Mouse (Mus musculus): ENCODE measurements around the gene Ubap1l. TPM values are rescaled to one million over a fixed set of nuclear protein-coding genes. Genes with fewer than 3 reads are reported as not detected.

Gene Ubap1l
- polyA plus RNA-seq, 1 experiment from 2014 or later = 0.42 TPM

GRCm38 (mm10) chr9:65404331-65405183, 43.7 kb downstream of the Ubap1l start:
- Histone ChIP-seq H3K27me3 (ENCODE audit: poor library complexity, severe bottlenecking) (peaks cover 4% of the 10 kb centered on the region; the same call in 1 of the 2 replicates), H3K27ac (no peak overlapping the region), H3K36me3 (replicated peaks) (no peaks in the 10 kb centered on the region), H3K4me1 (no peaks in the 10 kb centered on the region), H3K4me3 (no peak overlapping the region), H3K9me3 (no peaks in the 10 kb centered on the region)
- no peak for DNase-seq (ENCODE audit: extremely low spot score, low spot score)
- 84% methylated on average over 15 of the region's 15 CpGs for WGBS

- WGBS = 86% methylated on average over 2 of the region's 2 CpGs
- no peak overlapping the region for H3K4me3 ChIP-seq
Observed at GRCm38 (mm10) chr9:65405184-65405449, 44.3 kb downstream of the Ubap1l start.

GRCm38 (mm10) chr9:65407327-65407726, 46.5 kb downstream of the Ubap1l start:
- no peak for DNase-seq (ENCODE audit: extremely low spot score, low spot score)
- H3K4me1 ChIP-seq = no peaks in the 10 kb centered on the region
- H3K4me3 ChIP-seq = no peak overlapping the region
- no peaks in the 10 kb centered on the region; the same call in 1 of the 2 replicates for H3K36me3 ChIP-seq (replicated peaks)
- WGBS = 86% methylated on average over 5 of the region's 5 CpGs
- no peaks in the 10 kb centered on the region for H3K9me3 ChIP-seq
- no peaks in the 10 kb centered on the region for H3K27me3 ChIP-seq (ENCODE audit: poor library complexity, severe bottlenecking)
- no peak overlapping the region for H3K27ac ChIP-seq

More at GRCm38 (mm10) chr9:65405184-65405449, 44.3 kb downstream of the Ubap1l start:
- H3K27ac ChIP-seq = no peak overlapping the region
- DNase-seq (ENCODE audit: extremely low spot score, low spot score) = no peak
- H3K9me3 ChIP-seq = no peaks in the 10 kb centered on the region
- no peaks in the 10 kb centered on the region for H3K27me3 ChIP-seq (ENCODE audit: poor library complexity, severe bottlenecking)
- H3K4me1 ChIP-seq = no peaks in the 10 kb centered on the region
- no peaks in the 10 kb centered on the region for H3K36me3 ChIP-seq (replicated peaks)

- H3K4me1 ChIP-seq = no peaks in the 10 kb centered on the region
- no peaks in the 10 kb centered on the region for H3K27me3 ChIP-seq (ENCODE audit: poor library complexity, severe bottlenecking)
- H3K36me3 ChIP-seq (replicated peaks) = no peaks in the 10 kb centered on the region; the same call in 1 of the 2 replicates
- H3K9me3 ChIP-seq = no peaks in the 10 kb centered on the region
- H3K4me3 ChIP-seq = no peak overlapping the region
- no peak for DNase-seq (ENCODE audit: extremely low spot score, low spot score)
- 81% methylated on average over 3 of the region's 3 CpGs for whole genome bisulfite sequencing
- no peak overlapping the region for H3K27ac ChIP-seq
Observed at GRCm38 (mm10) chr9:65407861-65408260, 47.0 kb downstream of the Ubap1l start.

- Histone ChIP-seq H3K9me3 (no peaks in the 10 kb centered on the region), H3K36me3 (replicated peaks) (no peaks in the 10 kb centered on the region; the same call in 1 of the 2 replicates), H3K27ac (no peak overlapping the region), H3K4me1 (no peaks in the 10 kb centered on the region), H3K4me3 (no peak overlapping the region), H3K27me3 (ENCODE audit: poor library complexity, severe bottlenecking) (no peaks in the 10 kb centered on the region)
- no peak for DNase-seq (ENCODE audit: extremely low spot score, low spot score)
- 84% methylated on average over 5 of the region's 5 CpGs for WGBS
Observed at GRCm38 (mm10) chr9:65408871-65409295, 48.0 kb downstream of the Ubap1l start.

GRCm38 (mm10) chr9:65410378-65410777, 49.5 kb downstream of the Ubap1l start:
- Histone ChIP-seq H3K9me3 (no peaks in the 10 kb centered on the region), H3K27me3 (ENCODE audit: poor library complexity, severe bottlenecking) (no peaks in the 10 kb centered on the region), H3K27ac (no peak overlapping the region), H3K4me1 (no peaks in the 10 kb centered on the region), H3K4me3 (no peak overlapping the region), H3K36me3 (replicated peaks) (no peaks in the 10 kb centered on the region; the same call in 1 of the 2 replicates)
- DNase-seq (ENCODE audit: extremely low spot score, low spot score) = no peak
- whole genome bisulfite sequencing = 92% methylated on average over 8 of the region's 8 CpGs

GRCm38 (mm10) chr9:65411326-65411725, 50.5 kb downstream of the Ubap1l start:
- no peak overlapping the region for H3K4me3 ChIP-seq
- no peak overlapping the region for H3K27ac ChIP-seq
- no peak for DNase-seq (ENCODE audit: extremely low spot score, low spot score)
- no peaks in the 10 kb centered on the region; the same call in 1 of the 2 replicates for H3K36me3 ChIP-seq (replicated peaks)
- H3K9me3 ChIP-seq = no peaks in the 10 kb centered on the region
- WGBS = 80% methylated on average over 3 of the region's 3 CpGs
- no peaks in the 10 kb centered on the region for H3K4me1 ChIP-seq
- H3K27me3 ChIP-seq (ENCODE audit: poor library complexity, severe bottlenecking) = no peaks in the 10 kb centered on the region

GRCm38 (mm10) chr9:65417738-65418137, 56.9 kb downstream of the Ubap1l start:
- Histone ChIP-seq H3K4me3 (no peak overlapping the region), H3K27ac (no peak overlapping the region), H3K4me1 (peaks cover 4% of the 10 kb centered on the region; the same call in 1 of the 2 replicates), H3K9me3 (no peaks in the 10 kb centered on the region), H3K27me3 (ENCODE audit: poor library complexity, severe bottlenecking) (no peaks in the 10 kb centered on the region), H3K36me3 (replicated peaks) (no peaks in the 10 kb centered on the region)
- 42% methylated on average over 3 of the region's 3 CpGs for WGBS
- no peak for DNase-seq (ENCODE audit: extremely low spot score, low spot score)

- DNase-seq (ENCODE audit: extremely low spot score, low spot score) = no peak
- no peaks in the 10 kb centered on the region for H3K36me3 ChIP-seq (replicated peaks)
Observed at GRCm38 (mm10) chr9:65419633-65420032, 58.8 kb downstream of the Ubap1l start.

GRCm38 (mm10) chr9:65422760-65423501, 62.1 kb downstream of the Ubap1l start, which contains the start of gene Slc51b:
Gene Slc51b (minus strand): TSS chr9:65422955.
- no peak for DNase-seq (ENCODE audit: extremely low spot score, low spot score)
- Histone ChIP-seq H3K27ac (no peak within 1 kb of the TSS), H3K27me3 (ENCODE audit: poor library complexity, severe bottlenecking) (no peaks in the 10 kb centered on the region), H3K4me3 (no peak within 1 kb of the TSS), H3K9me3 (no peaks in the 10 kb centered on the region), H3K4me1 (0 out of 2 replicates have a peak, but pooled peaks cover under 1% of the 10 kb centered on the region), H3K36me3 (replicated peaks) (no peaks in the 10 kb centered on the region)
- 85% methylated on average over 11 of the region's 11 CpGs for WGBS

More at GRCm38 (mm10) chr9:65419633-65420032, 58.8 kb downstream of the Ubap1l start:
- H3K9me3 ChIP-seq = no peaks in the 10 kb centered on the region
- no peaks in the 10 kb centered on the region for H3K27me3 ChIP-seq (ENCODE audit: poor library complexity, severe bottlenecking)
- WGBS = 78% methylated on average over 3 of the region's 3 CpGs
- no peak overlapping the region for H3K27ac ChIP-seq
- no peak overlapping the region for H3K4me3 ChIP-seq
- H3K4me1 ChIP-seq = peaks cover 4% of the 10 kb centered on the region; the same call in 1 of the 2 replicates

- no peaks in the 10 kb centered on the region for H3K27me3 ChIP-seq (ENCODE audit: poor library complexity, severe bottlenecking)
- H3K36me3 ChIP-seq (replicated peaks) = no peaks in the 10 kb centered on the region
- no peaks in the 10 kb centered on the region for H3K4me1 ChIP-seq
- WGBS = 48% methylated on average over 3 of the region's 3 CpGs
- H3K27ac ChIP-seq = no peak overlapping the region
- H3K4me3 ChIP-seq = no peak overlapping the region
- H3K9me3 ChIP-seq = no peaks in the 10 kb centered on the region
- DNase-seq (ENCODE audit: extremely low spot score, low spot score) = no peak
Observed at GRCm38 (mm10) chr9:65424393-65424792, 63.6 kb downstream of the Ubap1l start.

GRCm38 (mm10) chr9:65427511-65427910, 66.7 kb downstream of the Ubap1l start:
- H3K4me3 ChIP-seq = no peak overlapping the region
- H3K9me3 ChIP-seq = no peaks in the 10 kb centered on the region
- H3K27ac ChIP-seq = no peak overlapping the region
- no peaks in the 10 kb centered on the region for H3K4me1 ChIP-seq
- H3K27me3 ChIP-seq (ENCODE audit: poor library complexity, severe bottlenecking) = no peaks in the 10 kb centered on the region
- 76% methylated on average over 2 of the region's 2 CpGs for WGBS
- no peak for DNase-seq (ENCODE audit: extremely low spot score, low spot score)
- no peaks in the 10 kb centered on the region for H3K36me3 ChIP-seq (replicated peaks)

- Histone ChIP-seq H3K4me1 (no peaks in the 10 kb centered on the region), H3K36me3 (replicated peaks) (no peaks in the 10 kb centered on the region), H3K9me3 (no peaks in the 10 kb centered on the region), H3K27ac (no peak overlapping the region), H3K27me3 (ENCODE audit: poor library complexity, severe bottlenecking) (no peaks in the 10 kb centered on the region), H3K4me3 (no peak overlapping the region)
- 83% methylated on average over 5 of the region's 5 CpGs for WGBS
- DNase-seq (ENCODE audit: extremely low spot score, low spot score) = no peak
Observed at GRCm38 (mm10) chr9:65428003-65428402, 67.2 kb downstream of the Ubap1l start.
